Mouse (Mus musculus) kidney, embryonic 15.5 days (tissue): Measurements from ENCODE around the gene Slc47a2. TPM values are rescaled to one million over a fixed set of nuclear protein-coding genes. Genes with fewer than 3 reads are reported as not detected.

Experiments
- ATAC-seq: fragments of 200-750 bp; cut with Nextera tagmentation; replicated peaks from 2 replicates; pipeline ENCODE4 v1.8.0; 2017; ENCODE audit warnings: moderate TSS enrichment; ENCODE audit not compliant: low FRiP score
- H3K27ac ChIP-seq: fragments of 300-500 bp; sonication (generic); 2 replicates; pipeline ENCODE4 v1.5.1; 2015; ENCODE audit warnings: mild to moderate bottlenecking, inconsistent platforms
- H3K27me3 ChIP-seq: fragments of 300-500 bp; sonication (generic); 2 replicates; pipeline ENCODE4 v1.6.1; 2015; ENCODE audit warnings: inconsistent platforms
- H3K36me3 ChIP-seq: fragments of 300-500 bp; sonication (generic); 2 replicates; pipeline ENCODE4 v1.6.1; 2015; ENCODE audit warnings: inconsistent platforms
- H3K4me1 ChIP-seq: fragments of 300-500 bp; sonication (generic); 2 replicates; pipeline ENCODE4 v1.6.1; 2015; ENCODE audit warnings: inconsistent platforms
- H3K4me2 ChIP-seq: fragments of 300-500 bp; sonication (generic); 2 replicates; pipeline ENCODE4 v1.6.1; 2015; ENCODE audit warnings: moderate library complexity, mild to moderate bottlenecking, inconsistent platforms
- H3K4me3 ChIP-seq: fragments of 300-500 bp; sonication (generic); replicated peaks from 2 replicates; pipeline ENCODE4 v1.5.1; 2015; ENCODE audit warnings: mild to moderate bottlenecking, inconsistent platforms
- H3K9ac ChIP-seq: fragments of 300-500 bp; sonication (generic); 2 replicates; pipeline ENCODE4 v1.6.1; 2015; ENCODE audit warnings: mild to moderate bottlenecking, inconsistent platforms
- H3K9me3 ChIP-seq: fragments of 300-500 bp; sonication (generic); replicated peaks from 2 replicates; pipeline ENCODE4 v1.6.1; 2016; ENCODE audit warnings: inconsistent platforms
- WGBS: fragments of 180-500 bp; shearing (Covaris S2); methylation state at CpG from one replicate; pipeline ENCODE4 v1.1.7; 2015; ENCODE audit warnings: mixed read lengths; 5-methylcytosine and 5-hydroxymethylcytosine counted together
- polyA plus RNA-seq: library from polyadenylated mRNA; unstranded; fragments of >200 nt; fragmentation: Nextera tagmentation; extraction: Ambion mirVana; gene quantifications from 2 replicates; pipeline ENCODE4 v1.2.1, GENCODE M21; 2015

The Slc47a2 gene
- polyA plus RNA-seq, 1 experiment from 2014 or later: not detected

GRCm38 (mm10) chr11:61251741-61252140 is 90.9 kb downstream of the Slc47a2 start:
- no peak overlapping the region for H3K9ac ChIP-seq
- peaks cover 86% of the 10 kb centered on the region for H3K36me3 ChIP-seq
- 78% methylated on average over 10 of the region's 10 CpGs for WGBS
- no peaks in the 10 kb centered on the region for H3K4me1 ChIP-seq
- H3K27ac ChIP-seq: no peak overlapping the region
- no peak overlapping the region for H3K4me2 ChIP-seq
- no peaks in the 10 kb centered on the region for H3K9me3 ChIP-seq
- no peak overlapping the region for H3K4me3 ChIP-seq
- H3K27me3 ChIP-seq: no peaks in the 10 kb centered on the region
- no peak for ATAC-seq

Other genes starting within 250 kb of the Slc47a2 start
- 1.4 and 1.6 TPM in 2 replicates for gene Tnfrsf13b, start 216.1 kb downstream of the Slc47a2 start, polyA plus RNA-seq
- gene Usp22, start 167.8 kb downstream of the Slc47a2 start, polyA plus RNA-seq: 128 and 133 TPM in 2 replicates
- 0.09 TPM in 1 of 2 replicates, not detected in the other for gene Aldh3a1, start 135.3 kb downstream of the Slc47a2 start, polyA plus RNA-seq
- gene Aldh3a2, start 75.4 kb downstream of the Slc47a2 start, polyA plus RNA-seq: 32.2 and 34.7 TPM in 2 replicates
- 23.5 and 24.8 TPM in 2 replicates for gene Slc47a1, start 35.5 kb upstream of the Slc47a2 start, polyA plus RNA-seq
- gene Rnf112, start 111.3 kb upstream of the Slc47a2 start, polyA plus RNA-seq: 0.30 and 1.1 TPM in 2 replicates
- gene Mfap4, start 142.6 kb upstream of the Slc47a2 start, polyA plus RNA-seq: 141 and 161 TPM in 2 replicates
- 54.1 and 63.6 TPM in 2 replicates for gene Mapk7, start 151.5 kb upstream of the Slc47a2 start, polyA plus RNA-seq
- 42.6 and 45.2 TPM in 2 replicates for gene B9d1, start 162.3 kb upstream of the Slc47a2 start, polyA plus RNA-seq
- 22.1 and 25.5 TPM in 2 replicates for gene Epn2, start 236.8 kb upstream of the Slc47a2 start, polyA plus RNA-seq